Mouse (Mus musculus) MEL (cell line): Measurements from ENCODE around the gene Oxnad1. TPM values are rescaled to one million over a fixed set of nuclear protein-coding genes. Genes with fewer than 3 reads are reported as not detected.

ENCODE experiments used
- DNase-seq: peaks from one replicate; pipeline ENCODE4 v3.0.0; 2011; ENCODE audit warnings: low read depth, low spot score
- H3K27ac ChIP-seq: 2 replicates; pipeline ENCODE4 v1.5.1; 2012; ENCODE audit warnings: low read depth, mild to moderate bottlenecking, control low read depth, low read length, moderate library complexity; ENCODE audit not compliant: control insufficient read depth
- H3K27me3 ChIP-seq, 2 experiments: fragments of 150-350 bp in 1 of 2; sonication (generic) in 1 of 2; 2 replicates each; pipeline ENCODE4 v1.6.1; 2012; ENCODE audit warnings: low read length in 2 of 2, mild to moderate bottlenecking in 2 of 2, improper control_type of control experiment in 1 of 2, moderate library complexity in 1 of 2; ENCODE audit not compliant: insufficient read depth in 2 of 2, control insufficient read depth in 1 of 2
- H3K36me3 ChIP-seq, 2 experiments: 2 replicates each; pipeline ENCODE4 v1.6.1; 2012 to 2014; ENCODE audit warnings: low read length in 2 of 2, improper control_type of control experiment in 1 of 2, inconsistent platforms in 1 of 2, mild to moderate bottlenecking in 1 of 2; ENCODE audit not compliant: insufficient read depth in 2 of 2, control insufficient read depth in 1 of 2
- H3K4me1 ChIP-seq, 2 experiments: fragments of 150-350 bp in 1 of 2; sonication (generic) in 1 of 2; 2 replicates each; pipeline ENCODE4 v1.6.1; 2012; ENCODE audit warnings: low read length in 2 of 2, improper control_type of control experiment in 1 of 2, mild to moderate bottlenecking in 1 of 2; ENCODE audit not compliant: insufficient read depth in 2 of 2, control insufficient read depth in 1 of 2
- H3K4me3 ChIP-seq, 2 experiments: fragments of 150-350 bp in 1 of 2; sonication (generic) in 1 of 2; 2 replicates each; pipeline ENCODE4 v1.5.1; 2012; ENCODE audit warnings: low read depth in 2 of 2, low read length in 2 of 2, mild to moderate bottlenecking in 2 of 2, moderate library complexity in 2 of 2, control low read depth in 1 of 2, improper control_type of control experiment in 1 of 2; ENCODE audit not compliant: control insufficient read depth in 1 of 2, insufficient read depth in 1 of 2
- H3K79me2 ChIP-seq: 2 replicates; pipeline ENCODE4 v1.6.1; 2012; ENCODE audit warnings: mild to moderate bottlenecking, low read length, moderate library complexity; ENCODE audit not compliant: control insufficient read depth, poor library complexity, insufficient read depth
- H3K9ac ChIP-seq: 2 replicates; pipeline ENCODE4 v1.6.1; 2012; ENCODE audit warnings: low read depth, mild to moderate bottlenecking, control low read depth, low read length, moderate library complexity; ENCODE audit not compliant: control insufficient read depth, poor library complexity, severe bottlenecking
- H3K9me3 ChIP-seq: fragments of 150-350 bp; sonication (generic); replicated peaks from 2 replicates; pipeline ENCODE4 v1.6.1; 2012; ENCODE audit warnings: mild to moderate bottlenecking, low read length, improper control_type of control experiment, moderate library complexity; ENCODE audit not compliant: insufficient read depth
- CHD1 ChIP-seq: IDR thresholded peaks from 2 replicates; pipeline ENCODE4 v1.6.1; 2012; ENCODE audit warnings: low read depth, mild to moderate bottlenecking, inconsistent platforms, low read length, improper control_type of control experiment
- CHD2 ChIP-seq: IDR thresholded peaks from 2 replicates; pipeline ENCODE4 v1.6.1; 2011; ENCODE audit warnings: low read length, improper control_type of control experiment
- E2F4 ChIP-seq: IDR thresholded peaks from 2 replicates; pipeline ENCODE4 v1.6.1; 2011; ENCODE audit warnings: low read depth, low read length, improper control_type of control experiment, borderline replicate concordance
- ELF1 ChIP-seq: IDR thresholded peaks from 2 replicates; pipeline ENCODE4 v1.6.1; 2014; ENCODE audit warnings: low read depth, mild to moderate bottlenecking, inconsistent platforms, low read length, improper control_type of control experiment, moderate library complexity
- EP300 ChIP-seq, 2 experiments: IDR thresholded peaks; 2 replicates each; pipeline ENCODE4 v1.6.1; 2011; ENCODE audit warnings: improper control_type of control experiment in 2 of 2, low read length in 2 of 2, low read depth in 1 of 2, mild to moderate bottlenecking in 1 of 2
- HCFC1 ChIP-seq: IDR thresholded peaks from 2 replicates; pipeline ENCODE4 v1.6.1; 2012; ENCODE audit warnings: low read depth, mild to moderate bottlenecking, inconsistent platforms, low read length, improper control_type of control experiment, moderate library complexity
- KAT2A ChIP-seq: conservative IDR thresholded peaks from 2 replicates; pipeline ENCODE4 v1.6.1; 2012; ENCODE audit warnings: low read depth, low read length, improper control_type of control experiment, inconsistent platforms
- MAFK ChIP-seq: IDR thresholded peaks from 2 replicates; pipeline ENCODE4 v1.6.1; 2011; ENCODE audit warnings: low read depth, mild to moderate bottlenecking, low read length, improper control_type of control experiment, borderline replicate concordance
- MAZ ChIP-seq: IDR thresholded peaks from 2 replicates; pipeline ENCODE4 v1.6.1; 2012; ENCODE audit warnings: low read depth, mild to moderate bottlenecking, inconsistent platforms, low read length, improper control_type of control experiment
- MEF2A ChIP-seq: IDR thresholded peaks from 2 replicates; pipeline ENCODE4 v1.6.1; 2014; ENCODE audit warnings: low read depth, mild to moderate bottlenecking, inconsistent platforms, low read length, improper control_type of control experiment; ENCODE audit not compliant: poor library complexity, insufficient replicate concordance, severe bottlenecking; ENCODE audit errors: extremely low read depth
- MXI1 ChIP-seq: IDR thresholded peaks from 2 replicates; pipeline ENCODE4 v1.6.1; 2011; ENCODE audit warnings: mild to moderate bottlenecking, low read depth, low read length, improper control_type of control experiment
- MYC ChIP-seq: IDR thresholded peaks from 2 replicates; pipeline ENCODE4 v1.6.1; 2011; ENCODE audit warnings: low read depth, mild to moderate bottlenecking, low read length, improper control_type of control experiment, moderate library complexity
- POLR2AphosphoS2 ChIP-seq: IDR thresholded peaks from 2 replicates; pipeline ENCODE4 v1.6.1; 2011; ENCODE audit warnings: low read length, improper control_type of control experiment
- POLR2AphosphoS5 ChIP-seq: IDR thresholded peaks from 2 replicates; pipeline ENCODE4 v1.6.1; 2012; ENCODE audit warnings: low read depth, borderline replicate concordance, mild to moderate bottlenecking, inconsistent platforms, low read length, moderate library complexity, mixed read lengths
- RCOR1 ChIP-seq: IDR thresholded peaks from 2 replicates; pipeline ENCODE4 v1.6.1; 2012; ENCODE audit warnings: low read depth, mild to moderate bottlenecking, inconsistent platforms, low read length, improper control_type of control experiment
- TAL1 ChIP-seq: IDR thresholded peaks from 2 replicates; pipeline ENCODE4 v1.6.1; 2012; ENCODE audit warnings: mild to moderate bottlenecking, inconsistent platforms, low read length, moderate library complexity, mixed read lengths
- UBTF ChIP-seq: IDR thresholded peaks from 2 replicates; pipeline ENCODE4 v1.6.1; 2012; ENCODE audit warnings: low read depth, mild to moderate bottlenecking, inconsistent platforms, low read length, improper control_type of control experiment, moderate library complexity, borderline replicate concordance; ENCODE audit not compliant: insufficient read depth
- USF1 ChIP-seq: IDR thresholded peaks from 2 replicates; pipeline ENCODE4 v1.6.1; 2014; ENCODE audit warnings: low read depth, mild to moderate bottlenecking, inconsistent platforms, low read length, improper control_type of control experiment, moderate library complexity
- USF2 ChIP-seq, 2 experiments: IDR thresholded peaks; 2 replicates each; pipeline ENCODE4 v1.6.1; 2011 to 2012; ENCODE audit warnings: improper control_type of control experiment in 2 of 2, low read length in 2 of 2, borderline replicate concordance in 1 of 2, inconsistent platforms in 1 of 2, low read depth in 1 of 2, mild to moderate bottlenecking in 1 of 2; ENCODE audit not compliant: insufficient read depth in 1 of 2
- ZC3H11A ChIP-seq: IDR thresholded peaks from 2 replicates; pipeline ENCODE4 v1.6.1; 2012; ENCODE audit warnings: low read depth, mild to moderate bottlenecking, inconsistent platforms, low read length, improper control_type of control experiment
- ZMIZ1 ChIP-seq: IDR thresholded peaks from 2 replicates; pipeline ENCODE4 v1.6.1; 2012; ENCODE audit warnings: low read depth, mild to moderate bottlenecking, inconsistent platforms, low read length, improper control_type of control experiment, moderate library complexity
- ZNF384 ChIP-seq: IDR thresholded peaks from 2 replicates; pipeline ENCODE4 v1.6.1; 2012; ENCODE audit warnings: low read depth, mild to moderate bottlenecking, inconsistent platforms, low read length, improper control_type of control experiment
- polyA plus RNA-seq, 2 experiments: library from polyadenylated mRNA; stranded (reverse) in 1 of 2; unstranded in 1 of 2; fragments of >175 nt in 1 of 2; fragments of >200 nt in 1 of 2; gene quantifications; 2 replicates each; pipeline versions ENCODE4 v1.2.1 to v1.2.4; 2012; ENCODE audit warnings: low replicate concordance in 2 of 2, low read depth in 1 of 2; ENCODE audit not compliant: insufficient read length in 2 of 2, insufficient read depth in 1 of 2, missing spikeins in 1 of 2
- total RNA-seq: library from RNA; depleted of rRNA; stranded (reverse); fragments of 300-350 nt; gene quantifications from 2 replicates; pipeline ENCODE4 v1.2.3, GENCODE M21; 2012

Oxnad1 gene
- total and polyA plus RNA-seq, 3 experiments: 54.8 to 244 (median 82.1) TPM

GRCm38 (mm10) chr14:32042108-32042507 is 43.1 kb upstream of the Oxnad1 start:
- H3K4me3 ChIP-seq: no peak overlapping the region
- H3K4me1 ChIP-seq: peaks cover 0 to 20% of the 10 kb centered on the region in 2 experiments; a peak in 3 of 4 replicates
- H3K79me2 ChIP-seq: no peaks in the 10 kb centered on the region
- 0 out of 4 replicates have a peak, but pooled peaks cover 0 to 5% of the 10 kb centered on the region in 2 experiments for H3K36me3 ChIP-seq
- H3K27me3 ChIP-seq: no peaks in the 10 kb centered on the region
- no peak overlapping the region for H3K9ac ChIP-seq
- DNase-seq: no peak
- TF ChIP-seq EP300 (IDR thresholded peaks at IDR 0.05; ENCODE audit: low read depth in 1 of 2, low read length in 2 of 2): no peak
- TF ChIP-seq MAFK: no peak
- no peak for TF ChIP-seq CHD1
- TF ChIP-seq CHD2: no peak
- no peak for TF ChIP-seq POLR2AphosphoS5
- TF ChIP-seq RCOR1: no peak
- no peak for TF ChIP-seq ZNF384
- no peak for TF ChIP-seq MXI1
- no peak for TF ChIP-seq KAT2A
- no peak for TF ChIP-seq HCFC1
- TF ChIP-seq UBTF: no peak
- TF ChIP-seq POLR2AphosphoS2: no peak
- TF ChIP-seq E2F4: no peak
- TF ChIP-seq ELF1: no peak
- TF ChIP-seq ZMIZ1: no peak
- no peak for TF ChIP-seq MAZ
- TF ChIP-seq MYC: no peak
- TF ChIP-seq TAL1: no peak
- TF ChIP-seq, all 39 proteins: peak for 0
- Histone ChIP-seq H3K9me3 (no peaks in the 10 kb centered on the region), H3K27ac (no peak overlapping the region)

DNA sequence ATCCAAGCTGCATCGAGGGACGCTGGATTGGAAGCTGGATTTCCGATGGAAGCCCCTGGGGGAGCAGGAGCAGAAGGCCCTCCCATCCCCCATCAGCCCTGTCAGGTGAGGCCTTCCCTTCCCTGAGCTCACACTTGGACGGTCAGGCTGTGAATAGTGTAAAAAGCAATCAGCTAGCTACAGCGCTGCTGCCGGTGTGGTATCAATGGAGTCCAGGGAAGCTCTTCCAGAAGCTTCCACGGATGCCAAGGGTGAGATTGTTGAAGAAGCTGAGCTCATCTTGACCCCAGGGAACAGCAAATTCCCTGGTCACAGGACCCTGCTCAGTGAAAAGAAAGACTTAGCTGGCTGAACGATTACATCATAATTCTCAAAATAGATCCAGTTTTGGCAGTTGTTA is 38.8 kb upstream of the Oxnad1 start:
- Histone ChIP-seq H3K36me3 (0 out of 4 replicates have a peak, but pooled peaks cover 0 to 2% of the 10 kb centered on the region in 2 experiments), H3K9ac (no peak overlapping the region), H3K4me3 (no peak overlapping the region), H3K4me1 (peaks cover 0 to 9% of the 10 kb centered on the region in 2 experiments; a peak in 2 of 4 replicates), H3K79me2 (no peaks in the 10 kb centered on the region), H3K9me3 (no peaks in the 10 kb centered on the region), H3K27ac (no peak overlapping the region)
- no peak for DNase-seq
- TF ChIP-seq MEF2A (no peak), ZC3H11A (no peak), MAZ (no peak), USF1 (no peak), USF2 (IDR thresholded peaks at IDR 0.05; ENCODE audit: borderline replicate concordance in 1 of 2, insufficient read depth in 1 of 2, low read depth in 1 of 2, low read length in 2 of 2) (no peak)
- TF ChIP-seq, all 39 proteins: peak for 0
- peaks cover 0 to 2% of the 10 kb centered on the region in 2 experiments; a peak in 1 of 4 replicates for H3K27me3 ChIP-seq
